Mouse (Mus musculus) forebrain, postnatal 0 days (tissue): ENCODE measurements around the gene Cdadc1. TPM values are rescaled to one million over a fixed set of nuclear protein-coding genes. Genes with fewer than 3 reads are reported as not detected.

Experiments
- ATAC-seq: fragments of 200-750 bp; cut with Nextera tagmentation; 2 replicates; pipeline ENCODE4 v1.8.0; 2017; ENCODE audit warnings: mild to moderate bottlenecking, moderate library complexity
- DNase-seq: peaks from one replicate; pipeline ENCODE4 v3.0.0-alpha.2; 2015
- H3K27ac ChIP-seq: fragments of 300-500 bp; sonication (generic); 2 replicates; pipeline ENCODE4 v1.5.1; 2014; ENCODE audit warnings: low read depth, mild to moderate bottlenecking, antibody characterized with exemption, low read length, moderate library complexity, mixed read lengths
- H3K27me3 ChIP-seq: fragments of 300-500 bp; sonication (generic); 2 replicates; pipeline ENCODE4 v1.6.1; 2014; ENCODE audit warnings: mild to moderate bottlenecking, low read length, mixed read lengths; ENCODE audit not compliant: insufficient read depth
- H3K36me3 ChIP-seq: fragments of 300-500 bp; sonication (generic); 2 replicates; pipeline ENCODE4 v1.6.1; 2014; ENCODE audit warnings: mild to moderate bottlenecking, moderate library complexity; ENCODE audit not compliant: insufficient read depth
- H3K4me1 ChIP-seq: fragments of 300-500 bp; sonication (generic); 2 replicates; pipeline ENCODE4 v1.6.1; 2014; ENCODE audit warnings: antibody characterized with exemption; ENCODE audit not compliant: insufficient read depth
- H3K4me2 ChIP-seq: fragments of 300-500 bp; sonication (generic); 2 replicates; pipeline ENCODE4 v1.6.1; 2014; ENCODE audit warnings: low read depth, mild to moderate bottlenecking, moderate library complexity
- H3K4me3 ChIP-seq: fragments of 300-500 bp; sonication (generic); 2 replicates; pipeline ENCODE4 v1.5.1; 2014; ENCODE audit warnings: low read depth, low read length, mixed read lengths
- H3K9ac ChIP-seq: fragments of 300-500 bp; sonication (generic); 2 replicates; pipeline ENCODE4 v1.6.1; 2014; ENCODE audit warnings: mild to moderate bottlenecking
- H3K9me3 ChIP-seq: fragments of 300-500 bp; sonication (generic); 2 replicates; pipeline ENCODE4 v1.6.1; 2016; ENCODE audit warnings: low read length
- CTCF ChIP-seq: sonication (generic); IDR thresholded peaks from 2 replicates; pipeline ENCODE4 v1.5.1; 2016; ENCODE audit warnings: antibody characterized with exemption, control low read depth, low read depth
- WGBS: fragments of 180-500 bp; shearing (Covaris S2); extraction: QIAGEN DNeasy Blood & Tissue Kit; methylation state at CpG from one replicate; pipeline ENCODE4 v1.1.7; 2014; 5-methylcytosine and 5-hydroxymethylcytosine counted together
- polyA plus RNA-seq: library from polyadenylated mRNA; unstranded; fragments of >200 nt; fragmentation: Nextera tagmentation; extraction: Ambion mirVana; gene quantifications from 2 replicates; pipeline ENCODE4 v1.2.1, GENCODE M21; 2015
- total RNA-seq: library from RNA; depleted of rRNA; stranded (reverse); fragments of >200 nt; gene quantifications from 2 replicates; pipeline ENCODE4 v1.2.3, GENCODE M21; 2014; rRNA removed

Cdadc1 gene
- 5.1 and 8.8 TPM in 2 replicates for total RNA-seq
- 33.8 and 34.6 TPM in 2 replicates for polyA plus RNA-seq

- no peak; the same call in 1 of the 2 replicates for TF ChIP-seq CTCF
- 1% methylated on average over 46 of the region's 48 CpGs for WGBS
- Histone ChIP-seq H3K9me3 (no peaks in the 10 kb centered on the region), H3K27me3 (no peaks in the 10 kb centered on the region; the same call in 1 of the 2 replicates), H3K36me3 (0 out of 2 replicates have a peak, but pooled peaks cover 3% of the 10 kb centered on the region), H3K4me1 (peaks cover 7% of the 10 kb centered on the region), H3K4me2 (peak within 1 kb of the TSS; percentile 84), H3K4me3 (peak within 1 kb of the TSS; percentile 96), H3K9ac (peak within 1 kb of the TSS; percentile 86), H3K27ac (peak within 1 kb of the TSS; percentile 84)
- peak; percentile 96 for DNase-seq
- peak; percentile 97 for ATAC-seq
These were observed at the start of gene Cdadc1 for GRCm38 (mm10) chr14:59597398-59598259. Cdadc1 (minus strand) TSS chr14:59597959.

- no peaks in the 10 kb centered on the region for H3K4me1 ChIP-seq
- no peaks in the 10 kb centered on the region for H3K9me3 ChIP-seq
- no peak for TF ChIP-seq CTCF
- H3K9ac ChIP-seq = no peak overlapping the region
- no peak for DNase-seq
- no peak overlapping the region for H3K4me3 ChIP-seq
- no peaks in the 10 kb centered on the region; the same call in 1 of the 2 replicates for H3K36me3 ChIP-seq
- ATAC-seq = no peak
- 61% methylated on average over 16 of the region's 16 CpGs for WGBS
- no peak overlapping the region for H3K4me2 ChIP-seq
- H3K27ac ChIP-seq = no peak overlapping the region
- H3K27me3 ChIP-seq = no peaks in the 10 kb centered on the region
These were observed 49.3 kb upstream of the Cdadc1 start for GRCm38 (mm10) chr14:59646826-59647697.

- H3K4me1 ChIP-seq = no peaks in the 10 kb centered on the region
- H3K4me2 ChIP-seq = no peak overlapping the region
- 84% methylated on average over 3 of the region's 3 CpGs for WGBS
- no peak overlapping the region for H3K4me3 ChIP-seq
- no peaks in the 10 kb centered on the region for H3K27me3 ChIP-seq
- no peak for TF ChIP-seq CTCF
- DNase-seq (no peak), ATAC-seq (no peak)
- no peak overlapping the region for H3K27ac ChIP-seq
- H3K9me3 ChIP-seq = no peaks in the 10 kb centered on the region
- no peak overlapping the region for H3K9ac ChIP-seq
- no peaks in the 10 kb centered on the region for H3K36me3 ChIP-seq
These were observed 47.1 kb upstream of the Cdadc1 start for GRCm38 (mm10) chr14:59644896-59645295.

- Histone ChIP-seq H3K4me2 (no peak overlapping the region), H3K27ac (no peak overlapping the region), H3K4me1 (no peaks in the 10 kb centered on the region), H3K9me3 (no peaks in the 10 kb centered on the region), H3K4me3 (no peak overlapping the region), H3K27me3 (no peaks in the 10 kb centered on the region), H3K36me3 (no peaks in the 10 kb centered on the region), H3K9ac (no peak overlapping the region)
- ATAC-seq = no peak
- TF ChIP-seq CTCF = no peak
- no peak for DNase-seq
- 90% methylated on average over 1 of the region's 1 CpGs for WGBS
These were observed 46.4 kb upstream of the Cdadc1 start for GRCm38 (mm10) chr14:59644166-59644565.

- Histone ChIP-seq H3K4me3 (no peak overlapping the region), H3K9ac (no peak overlapping the region), H3K4me2 (no peak overlapping the region), H3K36me3 (no peaks in the 10 kb centered on the region), H3K27me3 (no peaks in the 10 kb centered on the region), H3K27ac (no peak overlapping the region), H3K4me1 (no peaks in the 10 kb centered on the region), H3K9me3 (no peaks in the 10 kb centered on the region)
- DNase-seq = no peak
- TF ChIP-seq CTCF = no peak
- WGBS = 91% methylated on average over 12 of the region's 12 CpGs
- no peak for ATAC-seq
These were observed 45.8 kb upstream of the Cdadc1 start for GRCm38 (mm10) chr14:59643582-59643981.

GRCm38 (mm10) chr14:59641856-59642255 is 44.1 kb upstream of the Cdadc1 start:
- no peak overlapping the region for H3K27ac ChIP-seq
- no peak overlapping the region for H3K4me3 ChIP-seq
- H3K27me3 ChIP-seq = no peaks in the 10 kb centered on the region
- no peak overlapping the region for H3K9ac ChIP-seq
- no peaks in the 10 kb centered on the region for H3K4me1 ChIP-seq
- WGBS = 42% methylated on average over 5 of the region's 5 CpGs
- no peaks in the 10 kb centered on the region for H3K9me3 ChIP-seq
- no peaks in the 10 kb centered on the region for H3K36me3 ChIP-seq
- ATAC-seq (no peak), DNase-seq (no peak)
- no peak overlapping the region for H3K4me2 ChIP-seq
- no peak for TF ChIP-seq CTCF
